Mouse (Mus musculus) liver, embryonic 11.5 days (tissue): Measurements from ENCODE around the gene Pygo1. TPM values are rescaled to one million over a fixed set of nuclear protein-coding genes. Genes with fewer than 3 reads are reported as not detected.

Experiments
- ATAC-seq: fragments of 200-750 bp; cut with Nextera tagmentation; replicated peaks from 2 replicates; pipeline ENCODE4 v1.8.0; 2017; ENCODE audit warnings: moderate number of reproducible peaks, mild to moderate bottlenecking, moderate TSS enrichment, moderate library complexity; ENCODE audit not compliant: low FRiP score
- DNase-seq: peaks from one replicate; pipeline ENCODE4 v3.0.0-alpha.2; 2017; ENCODE audit warnings: low spot score
- H3K27ac ChIP-seq: fragments of 300-500 bp; sonication (generic); 2 replicates; pipeline ENCODE4 v1.5.1; 2014; ENCODE audit warnings: mild to moderate bottlenecking, low read depth, low read length, control low read depth
- H3K27me3 ChIP-seq: fragments of 300-500 bp; sonication (generic); replicated peaks from 2 replicates; pipeline ENCODE4 v1.6.1; 2014; ENCODE audit warnings: low read length, mixed read lengths; ENCODE audit not compliant: control insufficient read depth, insufficient read depth
- H3K36me3 ChIP-seq: fragments of 300-500 bp; sonication (generic); 2 replicates; pipeline ENCODE4 v1.6.1; 2014; ENCODE audit warnings: mild to moderate bottlenecking, low read length, moderate library complexity, mixed read lengths; ENCODE audit not compliant: control insufficient read depth, insufficient read depth
- H3K4me1 ChIP-seq: fragments of 300-500 bp; sonication (generic); replicated peaks from 2 replicates; pipeline ENCODE4 v1.6.1; 2014; ENCODE audit warnings: low read length, mixed read lengths; ENCODE audit not compliant: control insufficient read depth, insufficient read depth
- H3K4me2 ChIP-seq: fragments of 300-500 bp; sonication (generic); 2 replicates; pipeline ENCODE4 v1.6.1; 2014; ENCODE audit warnings: mild to moderate bottlenecking, control low read depth, moderate library complexity
- H3K4me3 ChIP-seq: fragments of 300-500 bp; sonication (generic); 2 replicates; pipeline ENCODE4 v1.5.1; 2014; ENCODE audit warnings: low read depth, low read length, control low read depth
- H3K9ac ChIP-seq: fragments of 300-500 bp; sonication (generic); 2 replicates; pipeline ENCODE4 v1.6.1; 2014; ENCODE audit warnings: low read depth, low read length, control low read depth
- H3K9me3 ChIP-seq: fragments of 300-500 bp; sonication (generic); 2 replicates; pipeline ENCODE4 v1.6.1; 2016; ENCODE audit warnings: low read length, inconsistent platforms, mixed read lengths; ENCODE audit not compliant: control insufficient read depth
- WGBS: fragments of 180-500 bp; shearing (Covaris S2); extraction: QIAGEN DNeasy Blood & Tissue Kit; methylation state at CpG from one replicate; pipeline ENCODE4 v1.1.7; 2014; 5-methylcytosine and 5-hydroxymethylcytosine counted together
- polyA plus RNA-seq: library from polyadenylated mRNA; unstranded; fragments of >200 nt; fragmentation: Nextera tagmentation; extraction: Ambion mirVana; gene quantifications from 2 replicates; pipeline ENCODE4 v1.2.1, GENCODE M21; 2014

Gene Pygo1
- polyA plus RNA-seq, 1 experiment from 2014 or later = 1.7 TPM

GRCm38 (mm10) chr9:72915728-72916127 is 9.7 kb upstream of the Pygo1 start:
- WGBS = 62% methylated on average over 7 of the region's 7 CpGs
- no peaks in the 10 kb centered on the region for H3K36me3 ChIP-seq
- ATAC-seq (no peak), DNase-seq (no peak)
- no peaks in the 10 kb centered on the region for H3K9me3 ChIP-seq
- H3K27ac ChIP-seq = no peak overlapping the region
- H3K4me1 ChIP-seq = 0 out of 2 replicates have a peak, but pooled peaks cover 2% of the 10 kb centered on the region
- no peaks in the 10 kb centered on the region for H3K27me3 ChIP-seq
- H3K4me3 ChIP-seq = no peak overlapping the region
- no peak overlapping the region for H3K9ac ChIP-seq
- no peak overlapping the region for H3K4me2 ChIP-seq

GRCm38 (mm10) chr9:72923068-72923467 is 2.4 kb upstream of the Pygo1 start:
- no peaks in the 10 kb centered on the region for H3K4me1 ChIP-seq
- H3K9me3 ChIP-seq = no peaks in the 10 kb centered on the region
- no peak overlapping the region for H3K4me2 ChIP-seq
- H3K36me3 ChIP-seq = no peaks in the 10 kb centered on the region
- DNase-seq (no peak), ATAC-seq (no peak)
- peaks cover 58% of the 10 kb centered on the region for H3K27me3 ChIP-seq
- H3K27ac ChIP-seq = no peak overlapping the region
- no peak overlapping the region for H3K9ac ChIP-seq
- 77% methylated on average over 3 of the region's 3 CpGs for WGBS
- no peak overlapping the region for H3K4me3 ChIP-seq

DNA sequence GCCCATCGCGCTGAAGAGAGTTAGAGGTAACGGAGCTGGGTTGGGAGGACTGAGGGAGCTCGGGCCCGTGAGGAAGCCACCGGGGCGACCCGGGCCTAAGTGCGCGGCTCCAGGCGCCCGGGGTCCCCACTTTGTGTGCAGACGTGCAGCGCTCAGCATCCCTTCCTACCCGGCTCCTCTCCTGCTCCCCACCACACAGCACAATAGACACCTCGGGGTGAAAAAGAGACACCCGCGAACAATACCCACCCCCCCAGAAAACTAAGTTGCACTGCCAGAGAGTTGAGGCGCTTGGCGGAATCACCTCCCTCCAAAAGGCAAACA is 452 bp downstream of the Pygo1 start:
- no peaks in the 10 kb centered on the region for H3K9me3 ChIP-seq
- DNase-seq (no peak), ATAC-seq (no peak)
- peak overlapping the region; percentile 67 for H3K4me3 ChIP-seq
- peak overlapping the region; percentile 83 for H3K4me2 ChIP-seq
- H3K27ac ChIP-seq = no peak overlapping the region
- H3K4me1 ChIP-seq = no peaks in the 10 kb centered on the region
- H3K27me3 ChIP-seq = peaks cover 61% of the 10 kb centered on the region
- WGBS = 5% methylated on average over 20 of the region's 20 CpGs
- H3K9ac ChIP-seq = peak overlapping the region; percentile 73
- H3K36me3 ChIP-seq = no peaks in the 10 kb centered on the region

DNA sequence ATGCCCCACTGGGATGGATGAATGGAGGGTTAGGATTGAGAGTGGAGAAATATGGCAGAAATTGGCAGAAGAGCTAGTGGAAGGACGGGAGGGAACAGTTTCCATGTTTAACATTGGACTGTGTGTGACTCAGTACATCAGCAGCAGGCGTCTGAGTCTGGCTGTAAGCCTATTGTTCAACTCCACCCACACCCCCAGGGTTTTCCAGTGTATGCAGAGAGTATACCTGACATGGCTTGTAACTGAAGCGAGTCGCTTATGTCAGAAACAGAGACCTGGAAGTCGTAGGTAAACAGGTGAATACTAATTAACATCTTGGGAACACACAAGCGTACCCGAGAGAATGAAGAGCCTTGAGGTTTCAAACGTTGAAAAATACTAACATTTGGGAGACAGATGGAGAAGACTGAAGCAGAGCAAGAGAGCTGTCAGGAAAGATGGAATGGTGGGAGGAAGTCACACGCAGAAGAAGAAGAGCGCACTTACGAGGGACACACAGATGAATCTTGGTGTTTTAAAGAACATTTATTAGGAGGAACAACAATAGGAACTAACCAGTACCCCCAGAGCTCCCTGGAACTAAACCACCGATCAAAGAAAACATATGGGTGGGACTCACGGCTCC is 5.8 kb downstream of the Pygo1 start:
- WGBS = 74% methylated on average over 13 of the region's 13 CpGs
- Histone ChIP-seq H3K9ac (no peak overlapping the region), H3K9me3 (no peaks in the 10 kb centered on the region), H3K27me3 (peaks cover 18% of the 10 kb centered on the region), H3K27ac (no peak overlapping the region), H3K4me3 (no peak overlapping the region), H3K36me3 (no peaks in the 10 kb centered on the region), H3K4me1 (no peaks in the 10 kb centered on the region), H3K4me2 (no peak overlapping the region)
- no peak for ATAC-seq
- DNase-seq = no peak

DNA sequence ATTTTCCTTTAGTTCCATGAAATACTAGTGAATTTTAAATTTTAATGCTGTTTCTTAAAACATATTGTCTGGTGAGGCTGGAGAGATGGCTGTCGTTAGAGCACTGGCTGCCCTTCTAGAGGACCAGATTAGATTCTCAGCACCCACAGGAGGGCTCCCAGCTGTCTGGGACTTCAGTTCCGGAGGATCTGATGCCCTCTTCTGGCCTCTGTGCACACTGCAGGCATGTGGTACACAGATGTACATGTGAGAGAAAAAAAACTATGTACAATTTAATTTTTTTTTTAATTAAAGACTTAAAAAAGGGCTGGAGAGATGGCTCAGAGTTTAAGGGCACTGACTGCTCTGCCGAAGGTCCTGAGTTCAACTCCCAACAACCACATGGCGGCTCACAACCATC is 9.9 kb downstream of the Pygo1 start:
- Histone ChIP-seq H3K4me1 (no peaks in the 10 kb centered on the region), H3K4me3 (no peak overlapping the region), H3K9me3 (no peaks in the 10 kb centered on the region), H3K27me3 (no peaks in the 10 kb centered on the region), H3K27ac (no peak overlapping the region), H3K4me2 (no peak overlapping the region), H3K9ac (no peak overlapping the region), H3K36me3 (no peaks in the 10 kb centered on the region)
- WGBS = 80% methylated on average over 4 of the region's 4 CpGs
- ATAC-seq = no peak
- no peak for DNase-seq

- H3K9ac ChIP-seq = no peak overlapping the region
- 59% methylated on average over 2 of the region's 2 CpGs for WGBS
- no peak overlapping the region for H3K27ac ChIP-seq
- DNase-seq = no peak
- H3K4me2 ChIP-seq = no peak overlapping the region
- H3K4me3 ChIP-seq = no peak overlapping the region
- H3K36me3 ChIP-seq = no peaks in the 10 kb centered on the region
- no peaks in the 10 kb centered on the region for H3K9me3 ChIP-seq
- no peak for ATAC-seq
- no peaks in the 10 kb centered on the region for H3K27me3 ChIP-seq
- H3K4me1 ChIP-seq = no peaks in the 10 kb centered on the region
Measured at GRCm38 (mm10) chr9:72936301-72936700, 10.9 kb downstream of the Pygo1 start.

DNA sequence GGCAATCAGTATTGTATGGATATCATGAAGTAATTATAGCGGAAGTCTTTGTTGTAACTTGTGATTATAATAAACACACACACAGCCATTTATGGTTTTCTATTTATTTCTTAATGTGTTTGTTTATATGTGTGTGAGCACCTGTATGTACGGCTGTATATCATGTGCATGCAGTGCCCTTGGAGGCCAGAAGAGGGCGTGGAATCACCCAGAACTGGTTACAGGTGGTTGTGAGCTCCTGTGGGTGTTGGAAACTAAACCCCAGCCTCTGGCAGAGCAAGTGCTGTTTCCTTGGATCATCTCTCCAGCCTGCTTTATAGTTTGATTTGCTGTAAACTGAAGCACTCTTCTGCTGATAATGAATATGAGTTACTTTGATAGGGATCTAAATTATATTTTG is 18.0 kb downstream of the Pygo1 start:
- WGBS = 57% methylated on average over 3 of the region's 3 CpGs
- DNase-seq (no peak), ATAC-seq (no peak)
- Histone ChIP-seq H3K4me3 (no peak overlapping the region), H3K36me3 (0 out of 2 replicates have a peak, but pooled peaks cover 3% of the 10 kb centered on the region), H3K27ac (no peak overlapping the region), H3K9ac (no peak overlapping the region), H3K9me3 (no peaks in the 10 kb centered on the region), H3K4me1 (no peaks in the 10 kb centered on the region), H3K27me3 (no peaks in the 10 kb centered on the region), H3K4me2 (no peak overlapping the region)

DNA sequence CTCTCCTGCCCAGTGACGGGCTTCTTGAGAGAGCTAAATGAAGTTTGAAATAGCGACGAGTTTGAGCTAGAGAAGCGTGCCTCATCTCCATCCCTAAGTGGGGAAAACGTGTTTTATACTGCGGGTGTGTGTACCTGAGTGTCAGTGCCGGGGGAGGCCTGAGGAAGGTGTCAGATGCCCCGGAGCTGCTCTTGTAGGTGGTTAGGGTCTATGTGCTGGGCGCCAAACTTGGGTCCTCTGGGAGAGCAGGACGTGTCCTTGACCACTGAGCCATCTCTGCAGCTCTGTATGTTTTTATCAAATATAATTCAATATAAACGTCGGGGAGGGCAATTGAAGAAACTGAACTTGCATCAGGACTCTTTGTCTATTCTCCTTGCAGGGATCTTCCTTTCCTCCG is 18.8 kb downstream of the Pygo1 start:
- DNase-seq = no peak
- no peak overlapping the region for H3K9ac ChIP-seq
- 88% methylated on average over 13 of the region's 13 CpGs for WGBS

GRCm38 (mm10) chr9:72947010-72947409 is 21.6 kb downstream of the Pygo1 start:
- WGBS = 77% methylated on average over 1 of the region's 1 CpGs

More for the DNA sequence above, 18.8 kb downstream of the Pygo1 start:
- Histone ChIP-seq H3K27me3 (no peaks in the 10 kb centered on the region), H3K9me3 (no peaks in the 10 kb centered on the region), H3K27ac (no peak overlapping the region), H3K4me2 (no peak overlapping the region), H3K4me1 (no peaks in the 10 kb centered on the region), H3K4me3 (no peak overlapping the region), H3K36me3 (0 out of 2 replicates have a peak, but pooled peaks cover 3% of the 10 kb centered on the region)
- ATAC-seq = no peak

More at GRCm38 (mm10) chr9:72947010-72947409, 21.6 kb downstream of the Pygo1 start:
- no peak overlapping the region for H3K4me3 ChIP-seq
- no peak overlapping the region for H3K27ac ChIP-seq
- ATAC-seq (no peak), DNase-seq (no peak)
- H3K9ac ChIP-seq = no peak overlapping the region
- H3K4me2 ChIP-seq = no peak overlapping the region
- H3K4me1 ChIP-seq = no peaks in the 10 kb centered on the region
- H3K9me3 ChIP-seq = no peaks in the 10 kb centered on the region
- H3K36me3 ChIP-seq = 0 out of 2 replicates have a peak, but pooled peaks cover 3% of the 10 kb centered on the region
- no peaks in the 10 kb centered on the region for H3K27me3 ChIP-seq
